Mouse (Mus musculus) heart, adult 2 months (tissue): Measurements from ENCODE around the gene Anapc7.
A peak's percentile ranks its signal among the peaks of the same experiment; 100 is the strongest.

Experiments
- CTCF ChIP-seq: fragments of 200-600 bp; IDR thresholded peaks from 2 replicates; pipeline ENCODE4 v1.8.1; 2022; ENCODE audit warnings: antibody characterized with exemption, mild to moderate bottlenecking, moderate library complexity
- EP300 ChIP-seq: fragments of 200-500 bp; IDR thresholded peaks from 2 replicates; pipeline ENCODE4 v1.6.1; 2011; ENCODE audit warnings: low read depth, low read length, control low read depth; ENCODE audit not compliant: insufficient read depth
- POLR2A ChIP-seq: fragments of 200-500 bp; IDR thresholded peaks from 2 replicates; pipeline ENCODE4 v1.6.1; 2011; ENCODE audit warnings: mild to moderate bottlenecking, low read depth, low read length, control low read depth; ENCODE audit not compliant: insufficient read depth

DNA sequence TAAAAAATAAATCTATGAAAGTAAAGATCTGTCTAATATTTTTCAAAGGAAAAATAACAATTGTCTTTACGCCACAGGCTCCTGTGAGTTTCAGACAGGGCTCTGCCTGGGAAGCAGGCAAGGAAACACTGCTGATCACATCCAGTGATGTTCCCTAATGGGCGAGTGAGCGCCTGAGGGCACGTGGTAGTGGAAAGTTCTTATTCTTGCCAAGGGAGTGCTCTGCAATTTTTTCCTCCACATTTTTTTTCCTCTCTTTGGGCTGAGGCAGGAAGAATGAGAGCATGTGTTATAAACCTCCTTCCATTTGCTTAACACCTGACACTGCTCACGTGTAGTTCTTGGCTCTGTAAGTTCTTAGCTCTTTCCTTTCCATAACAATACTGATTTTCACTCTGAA, 60.4 kb downstream of the Anapc7 start:
- TF ChIP-seq POLR2A (peak; percentile 51), CTCF (no peak), EP300 (peak; percentile 85; the same call in 1 of the 2 replicates)
